Mouse (Mus musculus) forebrain, embryonic 13.5 days (tissue): ENCODE measurements at regions not wholly inside any gene's neighbourhood (a gene's known extent, or its start where the extent isn't known, plus 50 kb on each side); places are given as distances from the start of the nearest gene placed in this dataset.
"Not testable (repeated sequence)": the region's sequence is repeated elsewhere in the genome, so short reads cannot be mapped to it uniquely, and the experiment has no call there.

ENCODE experiments used
- ATAC-seq: fragments of 200-750 bp; cut with Nextera tagmentation; 2 replicates; pipeline ENCODE4 v1.8.0; 2017
- H3K27ac ChIP-seq: fragments of 300-500 bp; sonication (generic); 2 replicates; pipeline ENCODE4 v1.5.1; 2015; ENCODE audit warnings: inconsistent platforms, mild to moderate bottlenecking, moderate library complexity
- H3K27me3 ChIP-seq: fragments of 300-500 bp; sonication (generic); 2 replicates; pipeline ENCODE4 v1.6.1; 2015; ENCODE audit warnings: mild to moderate bottlenecking, inconsistent platforms
- H3K36me3 ChIP-seq: fragments of 300-500 bp; sonication (generic); 2 replicates; pipeline ENCODE4 v1.6.1; 2015; ENCODE audit warnings: mild to moderate bottlenecking, inconsistent platforms; ENCODE audit not compliant: poor library complexity, severe bottlenecking
- H3K4me1 ChIP-seq: fragments of 300-500 bp; sonication (generic); 2 replicates; pipeline ENCODE4 v1.6.1; 2015; ENCODE audit warnings: inconsistent platforms
- H3K4me2 ChIP-seq: fragments of 300-500 bp; sonication (generic); 2 replicates; pipeline ENCODE4 v1.6.1; 2015; ENCODE audit warnings: inconsistent platforms, mild to moderate bottlenecking, moderate library complexity
- H3K4me3 ChIP-seq: fragments of 300-500 bp; sonication (generic); 2 replicates; pipeline ENCODE4 v1.5.1; 2015; ENCODE audit warnings: mild to moderate bottlenecking, inconsistent platforms
- H3K9ac ChIP-seq: fragments of 300-500 bp; sonication (generic); 2 replicates; pipeline ENCODE4 v1.6.1; 2015; ENCODE audit warnings: mild to moderate bottlenecking, inconsistent platforms
- H3K9me3 ChIP-seq: fragments of 300-500 bp; sonication (generic); replicated peaks from 2 replicates; pipeline ENCODE4 v1.6.1; 2016; ENCODE audit warnings: inconsistent platforms
- WGBS: fragments of 180-500 bp; shearing (Covaris S2); methylation state at CpG from one replicate; pipeline ENCODE4 v1.1.7; 2015; 5-methylcytosine and 5-hydroxymethylcytosine counted together

DNA sequence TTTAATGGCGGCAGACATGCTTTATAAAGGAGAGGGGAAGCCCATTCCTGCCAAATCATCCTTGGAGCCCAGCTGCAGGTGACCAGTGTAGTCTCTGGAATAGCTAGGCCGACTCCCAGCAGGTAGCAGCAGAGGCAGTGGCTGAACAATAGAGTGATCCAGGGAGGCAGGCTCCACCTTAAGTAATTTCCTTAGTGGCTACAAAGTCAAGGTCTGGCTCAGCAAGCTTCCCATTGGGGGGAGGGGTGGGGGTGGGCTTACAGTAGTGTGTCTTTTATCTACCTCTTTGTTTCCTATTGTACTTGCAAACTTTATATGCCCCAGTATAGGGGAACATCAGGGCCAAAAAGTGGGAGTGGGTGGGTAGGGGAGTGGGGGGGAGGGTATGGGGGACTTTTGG, 1080.0 kb upstream of the Pcdh10 start:
- not testable (repeated sequence) for H3K36me3 ChIP-seq, H3K27me3 ChIP-seq, H3K4me2 ChIP-seq, H3K9ac ChIP-seq, H3K4me1 ChIP-seq, H3K4me3 ChIP-seq, ATAC-seq, H3K27ac ChIP-seq, H3K9me3 ChIP-seq
- 62% methylated on average over 2 of the region's 2 CpGs for WGBS

DNA sequence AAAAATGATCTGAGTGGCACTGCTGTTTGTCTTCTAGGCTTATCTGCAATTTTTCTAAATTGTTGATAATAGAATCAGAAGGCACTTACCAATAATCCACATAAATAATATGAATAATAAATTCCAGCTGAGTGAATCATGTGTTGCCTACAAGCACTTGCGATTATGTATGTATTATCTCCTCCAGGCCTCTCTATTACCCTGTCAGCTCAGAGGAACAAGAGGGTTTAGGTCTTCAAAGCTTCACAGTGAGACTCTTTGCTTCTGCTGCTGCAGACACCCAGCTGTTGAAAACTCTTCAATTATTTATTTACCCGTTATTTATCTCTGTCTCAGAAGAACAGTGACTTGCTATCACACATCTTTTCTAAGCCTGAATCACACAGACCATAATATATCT, 1077.1 kb upstream of the Pcdh10 start:
- no peak overlapping the region for H3K27ac ChIP-seq
- H3K4me3 ChIP-seq: no peak overlapping the region
- 71% methylated on average over 2 of the region's 2 CpGs for WGBS
- H3K9ac ChIP-seq: no peak overlapping the region
- H3K4me1 ChIP-seq: no peaks in the 10 kb centered on the region
- no peak overlapping the region for H3K4me2 ChIP-seq
- ATAC-seq: 0 out of 2 replicates have a peak, but pooled peaks have one; percentile 27
- H3K27me3 ChIP-seq: no peaks in the 10 kb centered on the region
- H3K9me3 ChIP-seq: no peaks in the 10 kb centered on the region
- H3K36me3 ChIP-seq: no peaks in the 10 kb centered on the region

DNA sequence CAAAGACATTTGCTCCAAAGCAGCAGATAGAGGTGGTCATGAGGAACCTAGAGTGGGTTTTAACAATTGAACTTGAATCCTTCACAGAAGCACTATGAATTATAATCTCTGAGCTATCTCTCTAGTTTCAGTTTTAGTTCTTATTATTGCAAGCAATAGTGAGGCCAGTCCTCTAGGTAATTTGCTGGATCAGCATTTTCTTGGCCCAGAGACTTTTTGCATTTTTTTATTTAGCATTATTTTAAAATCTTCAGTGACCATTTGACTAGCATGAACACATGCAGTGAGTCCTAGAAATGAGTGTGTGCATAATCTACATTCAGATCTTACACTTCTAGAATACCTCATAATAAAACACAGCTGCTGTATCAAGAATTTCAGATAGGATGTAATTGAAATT, 1055.0 kb upstream of the Pcdh10 start:
- no peaks in the 10 kb centered on the region for H3K36me3 ChIP-seq
- no peaks in the 10 kb centered on the region for H3K27me3 ChIP-seq
- no peak for ATAC-seq
- H3K4me1 ChIP-seq: no peaks in the 10 kb centered on the region
- H3K9ac ChIP-seq: no peak overlapping the region
- H3K9me3 ChIP-seq: no peaks in the 10 kb centered on the region
- no peak overlapping the region for H3K4me2 ChIP-seq
- H3K4me3 ChIP-seq: no peak overlapping the region
- H3K27ac ChIP-seq: no peak overlapping the region
